Mouse (Mus musculus) spleen, postnatal 36 days (tissue): ENCODE results near the gene Cntrob.
A peak's percentile ranks its signal among the peaks of the same experiment; 100 is the strongest.
"Not testable (repeated sequence)": the region's sequence is repeated elsewhere in the genome, so short reads cannot be mapped to it uniquely, and the experiment has no call there.

Experiments
- DNase-seq, 2 experiments: peaks; one replicate each; pipeline ENCODE4 v3.0.0; 2022; ENCODE audit warnings: low spot score in 2 of 2, mixed read lengths in 1 of 2

Cntrob gene

GRCm38 (mm10) chr11:69340161-69341131 lies 16.9 kb upstream of the Cntrob start, which contains the start of gene Rnf227:
Gene Rnf227, plus strand, starts transcription at chr11:69340461.
- peak; percentile 58 to 64 for DNase-seq

- no peak for DNase-seq
These were observed 11.2 kb upstream of the Cntrob start for GRCm38 (mm10) chr11:69334796-69335195.

GRCm38 (mm10) chr11:69333922-69334321 lies 10.3 kb upstream of the Cntrob start:
- no peak for DNase-seq

GRCm38 (mm10) chr11:69332713-69333253 lies 9.2 kb upstream of the Cntrob start:
- no peak for DNase-seq

GRCm38 (mm10) chr11:69331929-69332405 lies 8.4 kb upstream of the Cntrob start:
- peak; percentile 55 to 70 for DNase-seq

- no peak for DNase-seq
These were observed 7.6 kb upstream of the Cntrob start for GRCm38 (mm10) chr11:69331152-69331551.

GRCm38 (mm10) chr11:69328517-69328916 lies 4.9 kb upstream of the Cntrob start:
- DNase-seq: no peak

- DNase-seq: no peak
These were observed 4.1 kb upstream of the Cntrob start for GRCm38 (mm10) chr11:69327648-69328047.

- DNase-seq: no peak
These were observed 3.5 kb upstream of the Cntrob start for GRCm38 (mm10) chr11:69327157-69327442.

GRCm38 (mm10) chr11:69326408-69327156 lies 3.0 kb upstream of the Cntrob start:
- no peak for DNase-seq

GRCm38 (mm10) chr11:69325628-69326407 lies 2.2 kb upstream of the Cntrob start, which contains the start of gene Kcnab3:
Gene Kcnab3, plus strand, starts transcription at chr11:69326258.
- DNase-seq: peak; percentile 91 to 93

GRCm38 (mm10) chr11:69324749-69325148 lies 1.2 kb upstream of the Cntrob start:
- no peak for DNase-seq

GRCm38 (mm10) chr11:69322693-69323471 lies 693 bp downstream of the Cntrob start:
- DNase-seq: no peak

GRCm38 (mm10) chr11:69322010-69322409 lies 1.6 kb downstream of the Cntrob start:
- DNase-seq: no peak

- DNase-seq: no peak
These were observed 2.0 kb downstream of the Cntrob start for GRCm38 (mm10) chr11:69321580-69321979.

GRCm38 (mm10) chr11:69318000-69318399 lies 5.6 kb downstream of the Cntrob start:
- not testable (repeated sequence) for DNase-seq

GRCm38 (mm10) chr11:69316361-69316760 lies 7.2 kb downstream of the Cntrob start:
- DNase-seq: no peak

- no peak for DNase-seq
These were observed 12.3 kb downstream of the Cntrob start for GRCm38 (mm10) chr11:69311266-69311665.

- no peak for DNase-seq
These were observed 17.5 kb downstream of the Cntrob start for GRCm38 (mm10) chr11:69306039-69306438.

- peak; percentile 70 to 78 for DNase-seq
These were observed 18.3 kb downstream of the Cntrob start for GRCm38 (mm10) chr11:69305291-69305690.

- no peak for DNase-seq
These were observed 20.8 kb downstream of the Cntrob start for GRCm38 (mm10) chr11:69302817-69303216.
